Mouse (Mus musculus) kidney, postnatal 0 days (tissue): Measurements from ENCODE around the gene Gpr135. TPM values are rescaled to one million over a fixed set of nuclear protein-coding genes. Genes with fewer than 3 reads are reported as not detected.

Experiments used
- ATAC-seq: fragments of 200-750 bp; cut with Nextera tagmentation; replicated peaks from 2 replicates; pipeline ENCODE4 v1.8.0; 2017; ENCODE audit warnings: low read depth, moderate number of reproducible peaks, moderate TSS enrichment, moderate library complexity; ENCODE audit not compliant: low FRiP score
- DNase-seq: peaks from one replicate; pipeline ENCODE4 v3.0.0-alpha.2; 2016; ENCODE audit warnings: low spot score
- H3K27ac ChIP-seq: fragments of 300-500 bp; sonication (generic); 2 replicates; pipeline ENCODE4 v1.5.1; 2014; ENCODE audit warnings: mild to moderate bottlenecking
- H3K27me3 ChIP-seq: fragments of 300-500 bp; sonication (generic); 2 replicates; pipeline ENCODE4 v1.6.1; 2014; ENCODE audit warnings: low read length, mixed read lengths; ENCODE audit not compliant: insufficient read depth
- H3K36me3 ChIP-seq: fragments of 300-500 bp; sonication (generic); 2 replicates; pipeline ENCODE4 v1.6.1; 2014; ENCODE audit warnings: low read length, mixed read lengths; ENCODE audit not compliant: insufficient read depth
- H3K4me1 ChIP-seq: fragments of 300-500 bp; sonication (generic); replicated peaks from 2 replicates; pipeline ENCODE4 v1.6.1; 2014; ENCODE audit warnings: antibody characterized with exemption, low read length, mixed read lengths; ENCODE audit not compliant: insufficient read depth
- H3K4me2 ChIP-seq: fragments of 300-500 bp; sonication (generic); 2 replicates; pipeline ENCODE4 v1.6.1; 2014; ENCODE audit warnings: mild to moderate bottlenecking, low read length, moderate library complexity, mixed read lengths
- H3K4me3 ChIP-seq: fragments of 300-500 bp; sonication (generic); replicated peaks from 2 replicates; pipeline ENCODE4 v1.5.1; 2014; ENCODE audit warnings: low read depth, low read length
- H3K9ac ChIP-seq: fragments of 300-500 bp; sonication (generic); 2 replicates; pipeline ENCODE4 v1.6.1; 2014; ENCODE audit warnings: low read depth, low read length
- H3K9me3 ChIP-seq: fragments of 300-500 bp; sonication (generic); replicated peaks from 2 replicates; pipeline ENCODE4 v1.6.1; 2016; ENCODE audit warnings: low read length, inconsistent platforms, mixed read lengths
- CTCF ChIP-seq: IDR thresholded peaks from 2 replicates; pipeline ENCODE4 v1.5.1; 2016; ENCODE audit warnings: antibody characterized with exemption, low read depth, mild to moderate bottlenecking, moderate library complexity
- WGBS: fragments of 180-500 bp; shearing (Covaris S2); extraction: QIAGEN DNeasy Blood & Tissue Kit; methylation state at CpG from one replicate; pipeline ENCODE4 v1.1.7; 2014; 5-methylcytosine and 5-hydroxymethylcytosine counted together
- polyA plus RNA-seq: library from polyadenylated mRNA; unstranded; fragments of >200 nt; fragmentation: Nextera tagmentation; extraction: Ambion mirVana; gene quantifications from 2 replicates; pipeline ENCODE4 v1.2.1, GENCODE M21; 2015

Gene Gpr135
- polyA plus RNA-seq, 1 experiment from 2014 or later = 2.3 TPM

- no peaks in the 10 kb centered on the region for H3K36me3 ChIP-seq
- H3K9me3 ChIP-seq = no peaks in the 10 kb centered on the region
- H3K4me3 ChIP-seq = no peak overlapping the region
- no peak overlapping the region for H3K4me2 ChIP-seq
- TF ChIP-seq CTCF = no peak
- DNase-seq (no peak), ATAC-seq (no peak)
- no peak overlapping the region for H3K27ac ChIP-seq
- no peak overlapping the region for H3K9ac ChIP-seq
- no peaks in the 10 kb centered on the region for H3K4me1 ChIP-seq
- WGBS = 88% methylated on average over 3 of the region's 3 CpGs
- no peaks in the 10 kb centered on the region for H3K27me3 ChIP-seq
These were observed 29.7 kb downstream of the Gpr135 start for GRCm38 (mm10) chr12:72041238-72041637.

GRCm38 (mm10) chr12:72039501-72039900, 31.4 kb downstream of the Gpr135 start:
- ATAC-seq (no peak), DNase-seq (no peak)
- no peak overlapping the region for H3K4me2 ChIP-seq
- 78% methylated on average over 8 of the region's 8 CpGs for WGBS
- H3K36me3 ChIP-seq = no peaks in the 10 kb centered on the region
- no peak overlapping the region for H3K4me3 ChIP-seq
- H3K4me1 ChIP-seq = no peaks in the 10 kb centered on the region
- H3K9me3 ChIP-seq = no peaks in the 10 kb centered on the region
- H3K27ac ChIP-seq = no peak overlapping the region
- no peak overlapping the region for H3K9ac ChIP-seq
- no peaks in the 10 kb centered on the region for H3K27me3 ChIP-seq
- no peak for TF ChIP-seq CTCF

- Histone ChIP-seq H3K4me2 (no peak overlapping the region), H3K4me1 (no peaks in the 10 kb centered on the region), H3K27ac (no peak overlapping the region), H3K9me3 (no peaks in the 10 kb centered on the region), H3K9ac (no peak overlapping the region), H3K36me3 (no peaks in the 10 kb centered on the region), H3K27me3 (no peaks in the 10 kb centered on the region), H3K4me3 (no peak overlapping the region)
- DNase-seq (no peak), ATAC-seq (no peak)
- no peak for TF ChIP-seq CTCF
- 80% methylated on average over 2 of the region's 2 CpGs for WGBS
These were observed 32.1 kb downstream of the Gpr135 start for GRCm38 (mm10) chr12:72038866-72039265.

- H3K9me3 ChIP-seq = no peaks in the 10 kb centered on the region
- no peak for TF ChIP-seq CTCF
- no peak overlapping the region for H3K27ac ChIP-seq
- no peak overlapping the region for H3K4me3 ChIP-seq
- ATAC-seq (no peak), DNase-seq (no peak)
- WGBS = 81% methylated on average over 6 of the region's 6 CpGs
- H3K9ac ChIP-seq = no peak overlapping the region
- no peaks in the 10 kb centered on the region for H3K4me1 ChIP-seq
- no peaks in the 10 kb centered on the region for H3K27me3 ChIP-seq
- H3K36me3 ChIP-seq = no peaks in the 10 kb centered on the region
- no peak overlapping the region for H3K4me2 ChIP-seq
These were observed 33.9 kb downstream of the Gpr135 start for GRCm38 (mm10) chr12:72037049-72037448.

- H3K27ac ChIP-seq = no peak overlapping the region
- H3K4me3 ChIP-seq = no peak overlapping the region
- no peak for DNase-seq
- no peak for TF ChIP-seq CTCF
- no peaks in the 10 kb centered on the region for H3K9me3 ChIP-seq
- no peak overlapping the region for H3K4me2 ChIP-seq
- no peaks in the 10 kb centered on the region for H3K36me3 ChIP-seq
- no peaks in the 10 kb centered on the region for H3K4me1 ChIP-seq
- WGBS = 79% methylated on average over 9 of the region's 9 CpGs
- no peaks in the 10 kb centered on the region for H3K27me3 ChIP-seq
- H3K9ac ChIP-seq = no peak overlapping the region
- no peak for ATAC-seq
These were observed 34.7 kb downstream of the Gpr135 start for GRCm38 (mm10) chr12:72036097-72036661.

GRCm38 (mm10) chr12:72031794-72032193, 39.1 kb downstream of the Gpr135 start:
- H3K36me3 ChIP-seq = no peaks in the 10 kb centered on the region
- H3K4me2 ChIP-seq = no peak overlapping the region
- 71% methylated on average over 6 of the region's 6 CpGs for WGBS
- ATAC-seq = no peak
- H3K9me3 ChIP-seq = no peaks in the 10 kb centered on the region
- peak; percentile 35 for DNase-seq
- H3K27ac ChIP-seq = no peak overlapping the region
- no peak overlapping the region for H3K9ac ChIP-seq
- no peak for TF ChIP-seq CTCF
- no peaks in the 10 kb centered on the region for H3K4me1 ChIP-seq
- no peaks in the 10 kb centered on the region for H3K27me3 ChIP-seq
- H3K4me3 ChIP-seq = no peak overlapping the region

- Histone ChIP-seq H3K9ac (no peak overlapping the region), H3K4me2 (no peak overlapping the region), H3K9me3 (no peaks in the 10 kb centered on the region), H3K27ac (peak overlapping the region; percentile 31; the same call in 1 of the 2 replicates), H3K27me3 (no peaks in the 10 kb centered on the region), H3K4me3 (no peak overlapping the region), H3K4me1 (no peaks in the 10 kb centered on the region), H3K36me3 (no peaks in the 10 kb centered on the region)
- DNase-seq = peak; percentile 57
- ATAC-seq = no peak
- TF ChIP-seq CTCF = no peak
- 54% methylated on average over 5 of the region's 5 CpGs for WGBS
These were observed 39.8 kb downstream of the Gpr135 start for GRCm38 (mm10) chr12:72031171-72031570.
